ENCODE assay signal across 8 mouse cellular contexts in genomic region chr13:107889588-107889984, GRCm38 (mm10).
DNase-seq lines count a peak whose midpoint lies in the region; ATAC-seq and TF ChIP-seq lines count a peak whose summit lies in the region.

No protein-coding gene starts in this region.

- H3K27ac ChIP-seq in heart, embryonic 13.5 days (replicated peaks), result peak overlapping the region; percentile 79
- peak overlapping the region; percentile 93 for H3K27ac ChIP-seq in hindbrain, postnatal 0 days

- H3K36me3 ChIP-seq in heart, embryonic 13.5 days, result no peaks in the 10 kb centered on the region
- H3K36me3 ChIP-seq in hindbrain, postnatal 0 days (ENCODE audit: insufficient read depth, low read length), result no peaks in the 10 kb centered on the region
- H3K36me3 ChIP-seq in myocyte (ENCODE audit: control insufficient read depth, insufficient read depth), result no peaks in the 10 kb centered on the region

- no peak for TF ChIP-seq POLR2A in myocyte (IDR thresholded peaks at IDR 0.05; ENCODE audit: insufficient read length, low read depth)

- no peak for TF ChIP-seq CTCF in hindbrain, postnatal 0 days (IDR thresholded peaks at IDR 0.05; ENCODE audit: low read depth)

- peak overlapping the region; percentile 79 for H3K4me2 ChIP-seq in heart, embryonic 13.5 days
- peak overlapping the region; percentile 72 for H3K4me2 ChIP-seq in hindbrain, postnatal 0 days (ENCODE audit: low read depth, low read length)
- no peak overlapping the region for H3K4me2 ChIP-seq in myocyte (ENCODE audit: low read depth)

- peaks cover 38% of the 10 kb centered on the region for H3K79me2 ChIP-seq in myocyte (ENCODE audit: control insufficient read depth, insufficient read depth)

- peaks cover 24% of the 10 kb centered on the region for H3K27me3 ChIP-seq in heart, embryonic 13.5 days (replicated peaks)
- no peaks in the 10 kb centered on the region for H3K27me3 ChIP-seq in hindbrain, postnatal 0 days (ENCODE audit: insufficient read depth, low read length)
- no peaks in the 10 kb centered on the region for H3K27me3 ChIP-seq in myocyte (ENCODE audit: control insufficient read depth, insufficient read depth, insufficient read length)

- H3K4me3 ChIP-seq in heart, embryonic 13.5 days, result peak overlapping the region; percentile 89
- peak overlapping the region; percentile 68 for H3K4me3 ChIP-seq in hindbrain, postnatal 0 days (ENCODE audit: low read length)
- peak overlapping the region; percentile 33 for H3K4me3 ChIP-seq in myocyte

- no peaks in the 10 kb centered on the region for H3K9me3 ChIP-seq in heart, embryonic 13.5 days
- no peaks in the 10 kb centered on the region for H3K9me3 ChIP-seq in hindbrain, postnatal 0 days (ENCODE audit: low read length)

- ATAC-seq in heart, embryonic 13.5 days (ENCODE audit: extremely low read depth, insufficient number of reproducible peaks, low FRiP score, low TSS enrichment), result no peak
- ATAC-seq in hindbrain, postnatal 0 days, result peak; percentile 0; the same call in 1 of the 2 replicates

- DNase-seq in heart, adult 9 months (ENCODE audit: low spot score in 2 of 2), result no peak
- DNase-seq in urinary bladder, postnatal 14 days (ENCODE audit: low spot score), result peak; percentile 33
- DNase-seq in urinary bladder, adult 2 months (ENCODE audit: low spot score), result no peak
- peak; percentile 59 for DNase-seq in hindbrain, postnatal 0 days (ENCODE audit: low spot score)
- DNase-seq in adrenal gland, adult 8-10 months, result no peak
- DNase-seq in left cerebral cortex, adult 11 months (ENCODE audit: low spot score), result no peak

- WGBS in heart, embryonic 13.5 days, result 2% methylated on average over 34 of the region's 66 CpGs
- 3% methylated on average over 27 of the region's 66 CpGs for WGBS in hindbrain, postnatal 0 days

- peak overlapping the region; percentile 98 for H3ac ChIP-seq in myocyte (ENCODE audit: control insufficient read depth, insufficient read length)

- peaks cover 30% of the 10 kb centered on the region for H3K4me1 ChIP-seq in heart, embryonic 13.5 days
- H3K4me1 ChIP-seq in hindbrain, postnatal 0 days (ENCODE audit: insufficient read depth, low read length), result peaks cover 9% of the 10 kb centered on the region; the same call in 1 of the 2 replicates

- peak overlapping the region; percentile 94 for H3K9ac ChIP-seq in heart, embryonic 13.5 days
- H3K9ac ChIP-seq in hindbrain, postnatal 0 days (replicated peaks; ENCODE audit: low read length), result peak overlapping the region; percentile 86

TF ChIP-seq in myocyte, 11 proteins besides CTCF, POLR2A, EP300 and RAD21:
- TF ChIP-seq E2F4 (IDR thresholded peaks at IDR 0.05; ENCODE audit: insufficient read depth) (no peak), USF1 (IDR thresholded peaks at IDR 0.05; ENCODE audit: low read depth) (no peak), SRF (IDR thresholded peaks at IDR 0.05; ENCODE audit: control insufficient read depth, insufficient read length, low read depth) (no peak), MAX (IDR thresholded peaks at IDR 0.05; ENCODE audit: low read depth) (no peak)
TF ChIP-seq in myocyte: peak in this region for 0.

Comparison
In these comparisons a context has a peak if more than half of its experiments do, and no peak if none do; other contexts are left out.
1. DNase-seq: peak in urinary bladder, postnatal 14 days (single experiment) and hindbrain, postnatal 0 days (single experiment); none in heart, adult 9 months (0 of 2), urinary bladder, adult 2 months (single experiment), adrenal gland, adult 8-10 months (single experiment) and left cerebral cortex, adult 11 months (single experiment).
2. H3K4me3 ChIP-seq: peak in every context shown above with its lines; median percentile 89 in heart, embryonic 13.5 days; 68 in hindbrain, postnatal 0 days; 33 in myocyte.